Mouse (Mus musculus): ENCODE results near the gene Gm4353. TPM values are rescaled to one million over a fixed set of nuclear protein-coding genes. Genes with fewer than 3 reads are reported as not detected.
"Not testable (repeated sequence)": the region's sequence is repeated elsewhere in the genome, so short reads cannot be mapped to it uniquely, and the experiment has no call there.

The Gm4353 gene
- 0.71 and 1.7 TPM in 2 replicates for polyA plus RNA-seq (2015; fragmentation: Nextera tagmentation; extraction: Ambion mirVana)

DNA sequence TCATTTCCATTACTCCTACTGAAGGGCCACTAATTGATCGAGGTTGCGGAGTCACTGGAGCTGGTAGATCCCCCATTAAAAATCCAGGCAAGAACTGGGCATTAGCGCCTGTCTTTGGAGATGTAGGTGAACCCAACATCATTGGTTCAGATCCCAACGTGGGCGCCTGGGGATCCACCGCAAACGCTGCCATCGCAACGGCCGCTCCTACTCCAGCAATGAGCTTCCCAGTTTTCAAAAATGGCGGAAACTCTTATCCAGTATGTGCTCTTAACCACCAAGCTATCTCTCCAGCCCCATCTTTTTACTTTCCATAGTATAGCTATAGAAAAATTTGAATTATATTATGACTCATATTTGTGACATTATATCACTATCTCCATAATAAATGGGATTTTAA, at the start of gene Gm4353:
Gene Gm4353, minus strand, starts transcription at position 270 of the 400 bp plus-strand sequence.
- WGBS = 96% methylated on average over 11 of the region's 11 CpGs
- ATAC-seq (ENCODE audit: insufficient number of reproducible peaks, low FRiP score, low TSS enrichment, low read depth); H3K4me1 ChIP-seq; H3K9me3 ChIP-seq (replicated peaks); H3K27ac ChIP-seq (replicated peaks); H3K4me3 ChIP-seq (replicated peaks); H3K4me2 ChIP-seq (replicated peaks); H3K36me3 ChIP-seq; H3K9ac ChIP-seq; H3K27me3 ChIP-seq: not testable (repeated sequence)

DNA sequence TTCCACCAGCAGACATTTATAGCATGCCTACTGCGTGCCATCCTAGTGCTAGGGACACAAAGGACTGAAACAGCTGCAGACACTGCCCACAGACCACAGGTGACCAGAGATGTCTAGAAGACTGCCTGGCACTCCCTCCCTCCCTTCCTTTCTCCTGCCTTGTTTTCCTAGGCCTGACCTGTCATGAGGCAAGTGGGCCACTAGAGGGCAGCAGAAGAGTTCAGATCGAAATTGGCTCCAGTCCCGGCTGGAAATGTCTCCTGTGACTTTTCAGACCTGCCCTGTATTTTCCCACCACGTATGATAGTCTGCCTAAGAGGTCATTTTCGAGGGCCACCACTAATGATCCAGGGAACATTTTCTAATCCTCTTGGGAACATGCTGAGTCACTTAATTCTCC, 47.6 kb upstream of the Gm4353 start:
- Histone ChIP-seq H3K4me2 (replicated peaks) (no peak overlapping the region), H3K4me1 (peaks cover 5% of the 10 kb centered on the region; the same call in 1 of the 2 replicates), H3K9ac (no peak overlapping the region), H3K4me3 (replicated peaks) (no peak overlapping the region), H3K36me3 (peaks cover 4% of the 10 kb centered on the region; the same call in 1 of the 2 replicates), H3K27me3 (no peaks in the 10 kb centered on the region), H3K9me3 (replicated peaks) (no peaks in the 10 kb centered on the region), H3K27ac (replicated peaks) (no peak overlapping the region)
- 3% methylated on average over 5 of the region's 5 CpGs for WGBS
- ATAC-seq (ENCODE audit: insufficient number of reproducible peaks, low FRiP score, low TSS enrichment, low read depth) = no peak

DNA sequence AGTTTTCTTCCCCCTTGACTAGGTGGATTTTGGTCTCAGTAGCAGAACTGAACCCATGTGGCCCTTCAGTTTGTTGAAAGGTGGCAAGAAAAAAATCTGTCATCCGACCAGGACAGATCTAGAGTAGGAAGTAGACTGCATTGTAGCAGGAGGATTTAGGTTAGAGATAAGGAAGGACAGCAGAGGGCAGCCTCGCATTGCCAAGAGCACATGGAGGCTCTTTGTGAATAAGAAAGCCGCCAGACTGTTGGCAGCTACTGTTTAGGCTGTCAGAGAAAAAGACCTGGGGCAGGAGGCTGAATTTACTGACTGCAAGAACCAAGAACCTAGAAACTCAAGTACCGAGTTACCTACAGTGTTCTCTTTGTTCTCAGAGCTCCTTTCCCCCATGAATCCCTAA, 47.0 kb upstream of the Gm4353 start:
- no peak overlapping the region for H3K9ac ChIP-seq
- H3K9me3 ChIP-seq (replicated peaks) = no peaks in the 10 kb centered on the region
- no peak for ATAC-seq (ENCODE audit: insufficient number of reproducible peaks, low FRiP score, low TSS enrichment, low read depth)
- WGBS = 16% methylated on average over 4 of the region's 4 CpGs
- no peaks in the 10 kb centered on the region for H3K27me3 ChIP-seq
- no peak overlapping the region for H3K4me3 ChIP-seq (replicated peaks)
- peaks cover 4% of the 10 kb centered on the region; the same call in 1 of the 2 replicates for H3K36me3 ChIP-seq
- no peak overlapping the region for H3K4me2 ChIP-seq (replicated peaks)
- peaks cover 5% of the 10 kb centered on the region; the same call in 1 of the 2 replicates for H3K4me1 ChIP-seq
- no peak overlapping the region for H3K27ac ChIP-seq (replicated peaks)

DNA sequence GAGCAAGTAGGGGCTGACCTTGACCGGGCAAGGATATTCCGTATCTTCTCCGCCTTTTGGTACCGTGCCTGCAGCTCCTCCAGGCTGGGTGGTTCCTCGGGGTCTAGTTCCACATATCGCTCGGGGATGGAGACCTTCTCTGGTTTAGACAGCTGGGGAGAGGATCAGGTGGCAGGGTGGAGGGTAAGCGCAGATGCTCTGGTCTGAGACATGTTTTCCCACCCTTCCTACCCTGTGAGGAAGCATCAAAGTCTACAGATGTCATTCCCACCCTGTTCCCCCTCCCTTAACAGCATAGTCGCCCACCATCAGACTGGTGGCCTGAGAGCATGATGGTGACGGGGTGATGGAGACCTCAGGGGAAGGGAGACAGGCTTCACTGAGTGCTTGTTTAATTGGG, 44.9 kb upstream of the Gm4353 start:
- no peaks in the 10 kb centered on the region for H3K9me3 ChIP-seq (replicated peaks)
- 72% methylated on average over 10 of the region's 10 CpGs for WGBS
- ATAC-seq (ENCODE audit: insufficient number of reproducible peaks, low FRiP score, low TSS enrichment, low read depth) = no peak

DNA sequence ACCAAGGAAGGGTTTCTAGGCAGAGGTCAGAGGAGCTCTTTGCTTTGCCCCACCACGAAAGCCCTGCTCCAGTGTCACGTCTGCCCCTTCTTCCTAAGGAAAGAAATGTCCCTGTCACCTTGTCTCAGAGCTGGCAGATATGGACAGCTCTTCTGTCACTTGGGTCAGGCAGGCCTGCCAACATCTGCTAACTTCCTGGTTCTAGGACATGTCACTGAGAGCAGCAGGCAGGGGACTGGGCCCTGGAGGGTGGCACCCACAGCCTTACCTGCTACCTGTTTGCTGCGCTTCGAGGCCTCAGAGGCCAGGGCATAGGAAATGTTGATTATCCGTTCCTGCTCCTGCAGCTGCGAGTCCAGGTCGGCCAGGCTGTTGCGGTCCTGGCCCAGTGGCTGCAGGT, 43.9 kb upstream of the Gm4353 start:
- Histone ChIP-seq H3K4me3 (replicated peaks) (no peak overlapping the region), H3K9me3 (replicated peaks) (no peaks in the 10 kb centered on the region), H3K9ac (no peak overlapping the region), H3K27ac (replicated peaks) (no peak overlapping the region), H3K4me2 (replicated peaks) (no peak overlapping the region), H3K36me3 (peaks cover 4% of the 10 kb centered on the region; the same call in 1 of the 2 replicates), H3K27me3 (no peaks in the 10 kb centered on the region), H3K4me1 (peaks cover 12% of the 10 kb centered on the region)
- ATAC-seq (ENCODE audit: insufficient number of reproducible peaks, low FRiP score, low TSS enrichment, low read depth) = no peak
- WGBS = 89% methylated on average over 8 of the region's 8 CpGs

More for the DNA sequence above, 44.9 kb upstream of the Gm4353 start:
- H3K4me3 ChIP-seq (replicated peaks) = no peak overlapping the region
- H3K4me1 ChIP-seq = peaks cover 5% of the 10 kb centered on the region; the same call in 1 of the 2 replicates
- H3K27me3 ChIP-seq = no peaks in the 10 kb centered on the region
- no peak overlapping the region for H3K4me2 ChIP-seq (replicated peaks)
- H3K27ac ChIP-seq (replicated peaks) = no peak overlapping the region
- peaks cover 4% of the 10 kb centered on the region; the same call in 1 of the 2 replicates for H3K36me3 ChIP-seq
- H3K9ac ChIP-seq = no peak overlapping the region

DNA sequence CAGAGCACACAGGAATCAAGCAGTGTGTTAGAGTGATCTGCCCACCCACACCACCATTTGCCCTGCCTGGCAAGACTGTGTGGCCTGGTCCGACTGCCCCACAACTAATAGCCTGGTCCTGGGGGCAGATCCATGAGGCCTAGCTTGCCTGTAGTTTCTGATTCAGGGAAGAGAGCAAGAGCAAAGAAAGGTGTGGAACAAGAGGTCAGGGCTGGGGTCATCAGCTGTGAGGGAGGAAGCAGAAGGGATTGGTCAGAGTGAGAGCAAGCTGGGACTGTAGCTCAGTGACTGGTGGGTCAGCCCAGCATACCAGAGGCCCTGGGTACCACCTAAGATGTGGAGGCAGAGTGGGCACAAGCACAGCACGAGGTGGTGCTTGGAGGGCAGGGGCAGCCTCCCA, 42.6 kb upstream of the Gm4353 start:
- Histone ChIP-seq H3K27ac (replicated peaks) (no peak overlapping the region), H3K9me3 (replicated peaks) (no peaks in the 10 kb centered on the region), H3K9ac (no peak overlapping the region), H3K4me2 (replicated peaks) (no peak overlapping the region), H3K36me3 (peaks cover 4% of the 10 kb centered on the region; the same call in 1 of the 2 replicates), H3K4me3 (replicated peaks) (no peak overlapping the region), H3K27me3 (no peaks in the 10 kb centered on the region), H3K4me1 (peaks cover 22% of the 10 kb centered on the region)
- 73% methylated on average over 2 of the region's 2 CpGs for WGBS
- no peak for ATAC-seq (ENCODE audit: insufficient number of reproducible peaks, low FRiP score, low TSS enrichment, low read depth)

DNA sequence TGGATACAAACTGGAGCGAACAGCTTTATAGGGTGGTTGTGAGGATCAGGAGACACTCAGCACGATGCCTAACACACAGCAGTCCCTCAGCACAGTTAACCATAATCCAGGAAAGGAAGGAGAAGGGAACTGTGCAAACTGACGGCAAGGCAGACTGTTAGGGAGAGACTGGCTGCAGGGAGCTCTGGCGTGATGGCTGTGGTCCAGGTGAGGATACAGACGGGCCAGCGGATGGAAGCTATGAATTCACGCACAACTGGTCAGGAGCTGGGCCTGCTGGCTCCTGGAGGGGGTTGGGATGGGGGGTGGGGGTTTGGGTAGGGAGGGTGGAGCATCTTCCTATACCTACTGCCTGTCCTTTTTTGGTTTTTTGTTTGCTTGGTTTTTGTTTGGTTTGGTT, 41.2 kb upstream of the Gm4353 start:
- Histone ChIP-seq H3K27ac (replicated peaks) (no peak overlapping the region), H3K4me1 (peaks cover 20% of the 10 kb centered on the region), H3K36me3 (peaks cover 4% of the 10 kb centered on the region; the same call in 1 of the 2 replicates), H3K4me2 (replicated peaks) (no peak overlapping the region), H3K27me3 (no peaks in the 10 kb centered on the region), H3K9me3 (replicated peaks) (no peaks in the 10 kb centered on the region), H3K4me3 (replicated peaks) (no peak overlapping the region), H3K9ac (no peak overlapping the region)
- WGBS = 68% methylated on average over 7 of the region's 7 CpGs
- no peak for ATAC-seq (ENCODE audit: insufficient number of reproducible peaks, low FRiP score, low TSS enrichment, low read depth)

DNA sequence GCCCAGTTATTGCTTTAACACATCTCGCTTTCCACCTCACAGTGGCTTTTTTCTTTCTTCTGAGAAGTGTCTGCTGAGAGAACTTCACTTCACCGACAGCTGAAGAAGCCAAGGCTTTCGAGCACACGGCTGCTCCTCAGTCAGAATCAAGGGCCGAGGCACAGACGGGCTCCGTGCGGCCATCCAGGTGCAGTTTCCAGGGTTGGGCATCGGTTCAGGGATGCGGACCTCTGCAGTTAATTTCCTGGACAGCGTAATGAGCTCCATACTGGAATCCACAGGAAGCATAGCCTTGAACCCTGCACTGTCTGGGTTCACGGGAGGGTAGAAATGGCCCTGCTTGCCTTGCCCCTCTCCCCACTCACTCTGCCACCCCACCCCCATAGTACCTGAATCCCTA, 39.6 kb upstream of the Gm4353 start:
- Histone ChIP-seq H3K9ac (no peak overlapping the region), H3K27ac (replicated peaks) (peak overlapping the region; percentile 60; the same call in 1 of the 2 replicates), H3K4me3 (replicated peaks) (no peak overlapping the region), H3K27me3 (no peaks in the 10 kb centered on the region), H3K4me1 (peaks cover 20% of the 10 kb centered on the region), H3K36me3 (peaks cover 4% of the 10 kb centered on the region; the same call in 1 of the 2 replicates), H3K9me3 (replicated peaks) (no peaks in the 10 kb centered on the region), H3K4me2 (replicated peaks) (no peak overlapping the region)
- ATAC-seq (ENCODE audit: insufficient number of reproducible peaks, low FRiP score, low TSS enrichment, low read depth) = no peak
- 58% methylated on average over 12 of the region's 12 CpGs for WGBS

DNA sequence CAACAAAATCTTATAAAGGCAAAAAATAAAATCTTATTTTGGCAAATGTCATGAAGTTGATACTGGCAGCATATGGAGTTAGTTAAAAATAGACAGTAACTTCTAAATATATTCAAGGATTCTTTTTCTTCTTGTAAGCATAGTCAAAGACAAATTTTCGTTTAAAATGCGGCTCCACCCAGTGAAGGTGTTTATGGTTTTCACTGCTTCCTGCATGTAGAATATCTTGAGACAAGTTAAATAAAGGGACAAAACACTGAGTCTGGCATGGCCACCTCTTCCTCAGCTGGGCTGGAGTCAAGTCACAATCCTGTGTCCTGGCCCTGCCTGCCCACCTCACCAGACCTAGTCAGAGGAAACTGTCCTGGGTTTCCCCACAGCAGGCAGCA, 39.2 kb upstream of the Gm4353 start:
- Histone ChIP-seq H3K27ac (replicated peaks) (peak overlapping the region; percentile 60; the same call in 1 of the 2 replicates), H3K36me3 (peaks cover 4% of the 10 kb centered on the region; the same call in 1 of the 2 replicates), H3K4me1 (peaks cover 20% of the 10 kb centered on the region), H3K9ac (no peak overlapping the region), H3K27me3 (no peaks in the 10 kb centered on the region), H3K4me2 (replicated peaks) (no peak overlapping the region), H3K9me3 (replicated peaks) (no peaks in the 10 kb centered on the region), H3K4me3 (replicated peaks) (no peak overlapping the region)
- 32% methylated on average over 2 of the region's 2 CpGs for WGBS
- no peak for ATAC-seq (ENCODE audit: insufficient number of reproducible peaks, low FRiP score, low TSS enrichment, low read depth)

DNA sequence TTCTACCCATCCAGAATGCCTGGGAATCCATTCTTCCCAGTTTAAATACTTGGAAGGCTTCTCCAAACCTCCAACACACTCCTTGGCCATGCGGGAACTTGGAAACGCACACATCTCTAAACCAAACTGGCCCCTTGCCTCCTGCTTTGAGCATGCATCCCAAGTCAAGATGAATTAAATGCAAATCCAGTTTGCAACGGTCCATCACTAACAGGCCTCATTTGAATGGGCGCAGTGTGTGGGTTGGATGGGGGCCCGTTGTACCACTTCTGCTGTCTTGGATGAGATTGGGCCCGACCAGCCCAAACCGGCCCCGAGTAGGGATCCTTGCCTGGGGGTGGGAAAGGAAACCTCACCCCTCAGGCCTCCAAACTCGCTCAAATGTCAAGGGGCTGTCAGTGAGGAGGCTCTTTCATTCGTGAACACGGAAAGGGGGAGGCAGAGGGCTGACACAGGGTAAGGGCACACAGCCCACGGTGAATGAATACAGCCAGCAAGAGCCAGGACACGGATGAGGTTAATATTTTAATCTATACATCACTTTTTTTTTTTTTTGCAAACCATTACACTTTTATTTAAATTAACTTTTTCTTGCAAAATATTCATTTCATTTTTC, 38.7 kb upstream of the Gm4353 start:
- no peak overlapping the region for H3K9ac ChIP-seq
- no peaks in the 10 kb centered on the region for H3K9me3 ChIP-seq (replicated peaks)
- peaks cover 20% of the 10 kb centered on the region for H3K4me1 ChIP-seq
- no peak overlapping the region for H3K4me3 ChIP-seq (replicated peaks)
- no peaks in the 10 kb centered on the region for H3K36me3 ChIP-seq
- H3K4me2 ChIP-seq (replicated peaks) = no peak overlapping the region
- WGBS = 35% methylated on average over 13 of the region's 13 CpGs
- H3K27me3 ChIP-seq = no peaks in the 10 kb centered on the region
- H3K27ac ChIP-seq (replicated peaks) = peak overlapping the region; percentile 39; the same call in 1 of the 2 replicates
- ATAC-seq (ENCODE audit: insufficient number of reproducible peaks, low FRiP score, low TSS enrichment, low read depth) = peak; percentile 70; the same call in 1 of the 2 replicates

DNA sequence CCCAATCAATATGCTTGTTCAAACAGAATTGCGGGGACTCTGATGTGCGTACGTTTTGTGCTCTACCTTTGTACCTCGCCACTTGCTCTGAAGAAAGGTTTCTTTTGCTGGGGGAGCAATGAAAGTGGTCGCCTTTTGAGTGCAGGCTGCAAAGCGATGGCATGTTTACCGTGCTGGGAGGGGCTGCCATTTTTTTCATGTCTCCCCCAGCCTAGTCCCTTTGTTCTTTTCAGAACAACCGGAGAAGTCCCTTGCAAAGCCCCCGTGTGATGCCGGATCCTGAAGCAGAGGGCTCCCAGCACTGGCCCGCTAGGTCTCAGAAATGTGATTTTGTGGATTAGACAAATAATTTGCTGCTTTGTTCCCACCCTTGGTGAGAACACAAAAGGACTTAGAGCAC, 36.8 kb upstream of the Gm4353 start:
- no peak overlapping the region for H3K4me3 ChIP-seq (replicated peaks)
- peaks cover 20% of the 10 kb centered on the region for H3K4me1 ChIP-seq
- no peak overlapping the region for H3K4me2 ChIP-seq (replicated peaks)
- H3K9me3 ChIP-seq (replicated peaks) = no peaks in the 10 kb centered on the region
- H3K27me3 ChIP-seq = no peaks in the 10 kb centered on the region
- H3K9ac ChIP-seq = no peak overlapping the region
- no peak for ATAC-seq (ENCODE audit: insufficient number of reproducible peaks, low FRiP score, low TSS enrichment, low read depth)
- no peaks in the 10 kb centered on the region for H3K36me3 ChIP-seq
- no peak overlapping the region for H3K27ac ChIP-seq (replicated peaks)
- WGBS = 65% methylated on average over 11 of the region's 11 CpGs

DNA sequence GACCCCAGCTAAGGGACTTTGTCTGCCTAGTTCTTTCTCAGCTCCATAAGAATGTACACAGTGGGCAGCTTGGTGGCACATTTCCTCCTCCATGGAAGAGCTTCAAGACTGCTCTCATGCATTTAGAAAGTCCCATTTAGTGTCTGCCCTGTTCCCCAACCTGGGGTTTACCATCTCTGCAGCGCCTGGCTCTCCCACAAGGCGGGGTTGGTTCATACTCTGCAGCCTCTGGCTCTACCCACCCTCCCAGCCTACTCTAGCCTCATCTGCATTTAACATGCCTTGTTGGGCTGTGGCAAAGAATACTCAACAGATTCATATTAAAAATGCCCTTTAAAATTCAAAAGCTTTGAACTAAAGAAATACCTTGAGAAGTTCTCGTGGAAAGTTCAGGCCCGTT, 36.3 kb upstream of the Gm4353 start:
- H3K4me3 ChIP-seq (replicated peaks) = no peak overlapping the region
- no peak overlapping the region for H3K27ac ChIP-seq (replicated peaks)
- no peaks in the 10 kb centered on the region for H3K9me3 ChIP-seq (replicated peaks)
- no peaks in the 10 kb centered on the region for H3K27me3 ChIP-seq
- peaks cover 20% of the 10 kb centered on the region for H3K4me1 ChIP-seq
- H3K36me3 ChIP-seq = no peaks in the 10 kb centered on the region
- no peak for ATAC-seq (ENCODE audit: insufficient number of reproducible peaks, low FRiP score, low TSS enrichment, low read depth)
- no peak overlapping the region for H3K4me2 ChIP-seq (replicated peaks)
- WGBS = 81% methylated on average over 4 of the region's 4 CpGs
- H3K9ac ChIP-seq = no peak overlapping the region
